Mouse (Mus musculus) c-Kit-positive CD71-positive TER-119-positive erythroid progenitor cells, embryonic 14.5 days (primary cell): ENCODE data around the gene Angptl1.

Source experiments
- DNase-seq: peaks from one replicate; pipeline ENCODE4 v3.0.0-alpha.2; 2013; ENCODE audit warnings: low spot score

The Angptl1 gene

GRCm38 (mm10) chr1:156838177-156838576 is at the start of gene Angptl1:
TSS of gene Angptl1 (plus strand) at chr1:156838562.
- no peak for DNase-seq

GRCm38 (mm10) chr1:156789844-156790490 is 48.4 kb upstream of the Angptl1 start:
- DNase-seq, result no peak

GRCm38 (mm10) chr1:156796251-156796650 is 42.1 kb upstream of the Angptl1 start:
- DNase-seq, result no peak

- no peak for DNase-seq
These were observed 37.1 kb upstream of the Angptl1 start for GRCm38 (mm10) chr1:156801276-156801675.

- DNase-seq, result no peak
These were observed 30.0 kb upstream of the Angptl1 start for GRCm38 (mm10) chr1:156808332-156808731.

- no peak for DNase-seq
These were observed 26.4 kb upstream of the Angptl1 start for GRCm38 (mm10) chr1:156811928-156812327.

- no peak for DNase-seq
These were observed 25.6 kb upstream of the Angptl1 start for GRCm38 (mm10) chr1:156812716-156813115.

GRCm38 (mm10) chr1:156813485-156813884 is 24.9 kb upstream of the Angptl1 start:
- DNase-seq, result no peak

GRCm38 (mm10) chr1:156819236-156819635 is 19.1 kb upstream of the Angptl1 start:
- DNase-seq, result no peak

GRCm38 (mm10) chr1:156838695-156839094 is 333 bp downstream of the Angptl1 start:
- no peak for DNase-seq

GRCm38 (mm10) chr1:156841625-156842339 is 3.4 kb downstream of the Angptl1 start:
- DNase-seq, result no peak

- DNase-seq, result no peak
These were observed 8.7 kb downstream of the Angptl1 start for GRCm38 (mm10) chr1:156847098-156847497.

- DNase-seq, result no peak
These were observed 14.0 kb downstream of the Angptl1 start for GRCm38 (mm10) chr1:156852409-156852808.

GRCm38 (mm10) chr1:156852872-156853271 is 14.5 kb downstream of the Angptl1 start:
- no peak for DNase-seq

- no peak for DNase-seq
These were observed 16.2 kb downstream of the Angptl1 start for GRCm38 (mm10) chr1:156854558-156854957.

GRCm38 (mm10) chr1:156856666-156857065 is 18.3 kb downstream of the Angptl1 start:
- no peak for DNase-seq

GRCm38 (mm10) chr1:156859156-156859555 is 20.8 kb downstream of the Angptl1 start:
- DNase-seq, result no peak

- no peak for DNase-seq
These were observed 21.4 kb downstream of the Angptl1 start for GRCm38 (mm10) chr1:156859711-156860250.

GRCm38 (mm10) chr1:156860266-156860665 is 21.9 kb downstream of the Angptl1 start:
- DNase-seq, result no peak

GRCm38 (mm10) chr1:156861475-156862043 is 23.2 kb downstream of the Angptl1 start:
- no peak for DNase-seq

- no peak for DNase-seq
These were observed 25.4 kb downstream of the Angptl1 start for GRCm38 (mm10) chr1:156863726-156864125.

- no peak for DNase-seq
These were observed 25.9 kb downstream of the Angptl1 start for GRCm38 (mm10) chr1:156864240-156864639.

GRCm38 (mm10) chr1:156870028-156870427 is 31.7 kb downstream of the Angptl1 start:
- DNase-seq, result no peak
